Mouse (Mus musculus) ovary, adult 18-20 months (tissue): ENCODE data around the gene Mfrp.

Experiments used
- DNase-seq: peaks from one replicate; pipeline ENCODE4 v3.0.0; 2022; ENCODE audit warnings: low spot score, mixed read lengths

The Mfrp gene

GRCm38 (mm10) chr9:44078955-44079756 lies 22.4 kb upstream of the Mfrp start:
- DNase-seq, result peak; percentile 88

- no peak for DNase-seq
These were observed 21.3 kb upstream of the Mfrp start for GRCm38 (mm10) chr9:44079997-44080780.

GRCm38 (mm10) chr9:44080953-44081352 lies 20.6 kb upstream of the Mfrp start:
- no peak for DNase-seq

GRCm38 (mm10) chr9:44081581-44081980 lies 19.9 kb upstream of the Mfrp start:
- DNase-seq, result no peak

- no peak for DNase-seq
These were observed 19.3 kb upstream of the Mfrp start for GRCm38 (mm10) chr9:44082266-44082665.

GRCm38 (mm10) chr9:44083392-44084121 lies 18.0 kb upstream of the Mfrp start:
- no peak for DNase-seq

- DNase-seq, result no peak
These were observed 17.3 kb upstream of the Mfrp start for GRCm38 (mm10) chr9:44084236-44084635.

- DNase-seq, result peak; percentile 91
These were observed 16.8 kb upstream of the Mfrp start for GRCm38 (mm10) chr9:44084659-44085229.

- DNase-seq, result no peak
These were observed 16.3 kb upstream of the Mfrp start for GRCm38 (mm10) chr9:44085276-44085675.

- DNase-seq, result no peak
These were observed 15.5 kb upstream of the Mfrp start for GRCm38 (mm10) chr9:44085741-44086665.

- DNase-seq, result no peak
These were observed 14.6 kb upstream of the Mfrp start for GRCm38 (mm10) chr9:44086960-44087359.

GRCm38 (mm10) chr9:44087761-44088455 lies 13.6 kb upstream of the Mfrp start:
- DNase-seq, result no peak

- no peak for DNase-seq
These were observed 12.5 kb upstream of the Mfrp start for GRCm38 (mm10) chr9:44088877-44089608.

- peak; percentile 46 for DNase-seq
These were observed 7.7 kb upstream of the Mfrp start for GRCm38 (mm10) chr9:44093612-44094503.

- DNase-seq, result no peak
These were observed 6.8 kb upstream of the Mfrp start for GRCm38 (mm10) chr9:44094737-44095136.

- no peak for DNase-seq
These were observed 5.7 kb upstream of the Mfrp start for GRCm38 (mm10) chr9:44095781-44096180.

GRCm38 (mm10) chr9:44096536-44096935 lies 5.0 kb upstream of the Mfrp start:
- peak; percentile 68 for DNase-seq

GRCm38 (mm10) chr9:44104881-44105280 lies 3.4 kb downstream of the Mfrp start:
- DNase-seq, result no peak

- no peak for DNase-seq
These were observed 4.3 kb downstream of the Mfrp start for GRCm38 (mm10) chr9:44105781-44106180.
